Mouse (Mus musculus): ENCODE measurements around the gene Gm6525. TPM values are rescaled to one million over a fixed set of nuclear protein-coding genes. Genes with fewer than 3 reads are reported as not detected.

Gene Gm6525
- total and polyA plus RNA-seq, 2 experiments from 2014 or later: 0.22 to 0.38 TPM

- H3K9me3 ChIP-seq (replicated peaks; ENCODE audit: control insufficient read depth, low read length): no peaks in the 10 kb centered on the region
- DNase-seq (ENCODE audit: low spot score) (no peak), ATAC-seq (ENCODE audit: insufficient read depth, low read depth) (no peak)
- no peak for TF ChIP-seq EP300 (IDR thresholded peaks at IDR 0.05; ENCODE audit: low read depth)
- no peak for TF ChIP-seq CTCF (IDR thresholded peaks at IDR 0.05; ENCODE audit: low read depth)
- peaks cover 8% of the 10 kb centered on the region; the same call in 1 of the 2 replicates for H3K36me3 ChIP-seq (replicated peaks; ENCODE audit: control insufficient read depth, insufficient read depth, low read length)
- H3K27ac ChIP-seq (ENCODE audit: low read depth): no peak overlapping the region
- H3K9ac ChIP-seq (replicated peaks; ENCODE audit: low read depth, low read length): no peak overlapping the region
- no peak overlapping the region for H3K4me2 ChIP-seq (ENCODE audit: low read depth, low read length)
- H3K4me1 ChIP-seq (ENCODE audit: control insufficient read depth, insufficient read depth): no peaks in the 10 kb centered on the region
- H3K4me3 ChIP-seq (ENCODE audit: low read depth, low read length): no peak overlapping the region
- WGBS: 62% methylated on average over 4 of the region's 4 CpGs
- H3K27me3 ChIP-seq (ENCODE audit: control insufficient read depth, insufficient read depth, low read length): no peaks in the 10 kb centered on the region
These were observed 7.8 kb downstream of the Gm6525 start for GRCm38 (mm10) chr3:84181717-84182116.

- no peak for TF ChIP-seq CTCF (IDR thresholded peaks at IDR 0.05; ENCODE audit: low read depth)
- no peak for TF ChIP-seq EP300 (IDR thresholded peaks at IDR 0.05; ENCODE audit: low read depth)
- peak overlapping the region; percentile 55 for H3K9ac ChIP-seq (replicated peaks; ENCODE audit: low read depth, low read length)
- 31% methylated on average over 10 of the region's 10 CpGs for whole genome bisulfite sequencing
- H3K4me3 ChIP-seq (ENCODE audit: low read depth, low read length): peak overlapping the region; percentile 63
- no peak for ATAC-seq (ENCODE audit: insufficient read depth, low read depth)
- H3K27ac ChIP-seq (ENCODE audit: low read depth): no peak overlapping the region
- no peaks in the 10 kb centered on the region for H3K36me3 ChIP-seq (replicated peaks; ENCODE audit: control insufficient read depth, insufficient read depth, low read length)
- no peaks in the 10 kb centered on the region for H3K4me1 ChIP-seq (ENCODE audit: control insufficient read depth, insufficient read depth)
- no peak for DNase-seq (ENCODE audit: low spot score)
- H3K9me3 ChIP-seq (replicated peaks; ENCODE audit: control insufficient read depth, low read length): no peaks in the 10 kb centered on the region
- peak overlapping the region; percentile 82 for H3K4me2 ChIP-seq (ENCODE audit: low read depth, low read length)
- H3K27me3 ChIP-seq (ENCODE audit: control insufficient read depth, insufficient read depth, low read length): no peaks in the 10 kb centered on the region
These were observed 15.8 kb downstream of the Gm6525 start for GRCm38 (mm10) chr3:84189629-84190173.

GRCm38 (mm10) chr3:84190513-84191061 lies 16.7 kb downstream of the Gm6525 start:
- WGBS: 3% methylated on average over 41 of the region's 41 CpGs
- Histone ChIP-seq H3K4me1 (ENCODE audit: control insufficient read depth, insufficient read depth) (no peaks in the 10 kb centered on the region), H3K9me3 (replicated peaks; ENCODE audit: control insufficient read depth, low read length) (no peaks in the 10 kb centered on the region), H3K27me3 (ENCODE audit: control insufficient read depth, insufficient read depth, low read length) (no peaks in the 10 kb centered on the region), H3K4me2 (ENCODE audit: low read depth, low read length) (peak overlapping the region; percentile 82), H3K36me3 (replicated peaks; ENCODE audit: control insufficient read depth, insufficient read depth, low read length) (no peaks in the 10 kb centered on the region), H3K9ac (replicated peaks; ENCODE audit: low read depth, low read length) (peak overlapping the region; percentile 55), H3K27ac (ENCODE audit: low read depth) (peak overlapping the region; percentile 43), H3K4me3 (ENCODE audit: low read depth, low read length) (peak overlapping the region; percentile 63)
- DNase-seq (ENCODE audit: low spot score) (peak; percentile 48), ATAC-seq (ENCODE audit: insufficient read depth, low read depth) (peak; percentile 50)
- TF ChIP-seq CTCF (IDR thresholded peaks at IDR 0.05; ENCODE audit: low read depth) (no peak), EP300 (IDR thresholded peaks at IDR 0.05; ENCODE audit: low read depth) (no peak)

GRCm38 (mm10) chr3:84191141-84191881 lies 17.4 kb downstream of the Gm6525 start:
- peak overlapping the region; percentile 43; the same call in 1 of the 2 replicates for H3K27ac ChIP-seq (ENCODE audit: low read depth)

GRCm38 (mm10) chr3:84193881-84194280 lies 20.0 kb downstream of the Gm6525 start:
- DNase-seq (ENCODE audit: low spot score) (no peak), ATAC-seq (ENCODE audit: insufficient read depth, low read depth) (no peak)
- Histone ChIP-seq H3K27ac (ENCODE audit: low read depth) (no peak overlapping the region), H3K36me3 (replicated peaks; ENCODE audit: control insufficient read depth, insufficient read depth, low read length) (no peaks in the 10 kb centered on the region), H3K9me3 (replicated peaks; ENCODE audit: control insufficient read depth, low read length) (no peaks in the 10 kb centered on the region), H3K4me3 (ENCODE audit: low read depth, low read length) (no peak overlapping the region), H3K4me1 (ENCODE audit: control insufficient read depth, insufficient read depth) (no peaks in the 10 kb centered on the region), H3K4me2 (ENCODE audit: low read depth, low read length) (no peak overlapping the region), H3K27me3 (ENCODE audit: control insufficient read depth, insufficient read depth, low read length) (no peaks in the 10 kb centered on the region), H3K9ac (replicated peaks; ENCODE audit: low read depth, low read length) (no peak overlapping the region)
- no peak for TF ChIP-seq CTCF (IDR thresholded peaks at IDR 0.05; ENCODE audit: low read depth)
- WGBS: 65% methylated on average over 4 of the region's 4 CpGs

More at GRCm38 (mm10) chr3:84191141-84191881, 17.4 kb downstream of the Gm6525 start:
- peak overlapping the region; percentile 63 for H3K4me3 ChIP-seq (ENCODE audit: low read depth, low read length)
- peak overlapping the region; percentile 55 for H3K9ac ChIP-seq (replicated peaks; ENCODE audit: low read depth, low read length)
- H3K27me3 ChIP-seq (ENCODE audit: control insufficient read depth, insufficient read depth, low read length): no peaks in the 10 kb centered on the region
- DNase-seq (ENCODE audit: low spot score) (peak; percentile 18), ATAC-seq (ENCODE audit: insufficient read depth, low read depth) (peak; percentile 71)
- H3K9me3 ChIP-seq (replicated peaks; ENCODE audit: control insufficient read depth, low read length): no peaks in the 10 kb centered on the region
- H3K36me3 ChIP-seq (replicated peaks; ENCODE audit: control insufficient read depth, insufficient read depth, low read length): no peaks in the 10 kb centered on the region
- TF ChIP-seq EP300 (IDR thresholded peaks at IDR 0.05; ENCODE audit: low read depth) (no peak), CTCF (IDR thresholded peaks at IDR 0.05; ENCODE audit: low read depth) (no peak)
- H3K4me1 ChIP-seq (ENCODE audit: control insufficient read depth, insufficient read depth): no peaks in the 10 kb centered on the region
- H3K4me2 ChIP-seq (ENCODE audit: low read depth, low read length): peak overlapping the region; percentile 82
- 43% methylated on average over 21 of the region's 21 CpGs for WGBS
